Mouse (Mus musculus): ENCODE measurements around the gene Neurl3.

GRCm38 (mm10) chr1:36323076-36323475 is 48.6 kb upstream of the Neurl3 start:
- TF ChIP-seq SMC3 (IDR thresholded peaks at IDR 0.05; ENCODE audit: low read depth, low read length) (no peak), CHD1 (IDR thresholded peaks at IDR 0.05; ENCODE audit: low read depth, low read length) (no peak), ZNF384 (IDR thresholded peaks at IDR 0.05; ENCODE audit: low read depth, low read length) (no peak), MAFK (IDR thresholded peaks at IDR 0.05; ENCODE audit: borderline replicate concordance, low read depth, low read length) (no peak), POLR2A (IDR thresholded peaks at IDR 0.05; ENCODE audit: control insufficient read depth in 1 of 2, insufficient read depth in 1 of 2, low read depth in 1 of 2, low read length in 2 of 2, poor library complexity in 1 of 2) (no peak), ELF1 (IDR thresholded peaks at IDR 0.05; ENCODE audit: low read depth, low read length) (no peak), CTCF (IDR thresholded peaks at IDR 0.05 in 2 of 3, conservative IDR thresholded peaks at IDR 0.05 in 1 of 3; ENCODE audit: control insufficient read depth in 1 of 3, insufficient read depth in 1 of 3, low read depth in 2 of 3, low read length in 3 of 3, poor library complexity in 1 of 3, severe bottlenecking in 1 of 3) (no peak), HCFC1 (IDR thresholded peaks at IDR 0.05; ENCODE audit: low read depth, low read length) (no peak), MYB (IDR thresholded peaks at IDR 0.05; ENCODE audit: low read depth, low read length) (no peak), RCOR1 (IDR thresholded peaks at IDR 0.05; ENCODE audit: low read depth, low read length) (no peak), ETS1 (IDR thresholded peaks at IDR 0.05; ENCODE audit: low read depth, low read length) (no peak), EP300 (IDR thresholded peaks at IDR 0.05; ENCODE audit: low read depth in 1 of 2, low read length in 2 of 2) (no peak), MAX (IDR thresholded peaks at IDR 0.05; ENCODE audit: low read length) (no peak)

Data from MEL (cell line).